Mouse (Mus musculus) heart, postnatal 0 days (tissue): ENCODE results near the gene Zpbp.

Experiments used
- CTCF ChIP-seq: IDR thresholded peaks from 2 replicates; pipeline ENCODE4 v1.5.1; 2016; ENCODE audit warnings: antibody characterized with exemption, control low read depth, low read depth
- EP300 ChIP-seq: IDR thresholded peaks from 2 replicates; pipeline ENCODE4 v1.6.1; 2016; ENCODE audit warnings: antibody characterized with exemption, low read depth

- TF ChIP-seq CTCF, result no peak
- TF ChIP-seq EP300, result no peak
These were observed 178.7 kb downstream of the Zpbp start for GRCm38 (mm10) chr11:11283512-11283911.
